Mouse (Mus musculus) G1E (cell line): ENCODE data around the gene Rrp1b.

Experiments used
- CTCF ChIP-seq: IDR thresholded peaks from 2 replicates; pipeline ENCODE4 v1.5.1; 2012; ENCODE audit warnings: low read depth, low read length, inconsistent platforms, mixed read lengths
- GATA1 ChIP-seq: IDR thresholded peaks from 2 replicates; pipeline ENCODE4 v1.6.1; 2012; ENCODE audit warnings: borderline replicate concordance, low read length, inconsistent platforms, mixed read lengths

GRCm38 (mm10) chr17:32107877-32108276, 72.0 kb downstream of the Rrp1b start:
- TF ChIP-seq CTCF (no peak), GATA1 (no peak)
